Mouse (Mus musculus) erythroblast, adult 5-6 weeks (primary cell): ENCODE measurements around the gene Heyl. TPM values are rescaled to one million over a fixed set of nuclear protein-coding genes. Genes with fewer than 3 reads are reported as not detected.

Source experiments
- ATAC-seq: replicated peaks from 2 replicates; pipeline ENCODE4 v1.8.0; 2016; ENCODE audit warnings: moderate number of reproducible peaks, mild to moderate bottlenecking, moderate TSS enrichment, inconsistent platforms; ENCODE audit not compliant: poor library complexity, low FRiP score, severe bottlenecking
- total RNA-seq, 2 experiments: library from RNA; stranded (forward) in 1 of 2; stranded (reverse) in 1 of 2; fragments of 150-400 nt in 1 of 2; fragments of 200-764, 138-1000 nt in 1 of 2; gene quantifications; 2 replicates each; pipeline versions ENCODE4 v1.2.3 to v1.2.4; 2015 to 2017; ENCODE audit warnings: low replicate concordance in 2 of 2

Gene Heyl
- total RNA-seq (2015; ENCODE audit: low replicate concordance) (0.21 TPM in 1 of 2 replicates, not detected in the other), total RNA-seq (2017; ENCODE audit: low replicate concordance) (not detected in 2 replicates)

- ATAC-seq = no peak
Measured at GRCm38 (mm10) chr4:123233492-123234084, at the start of gene Heyl. Gene Heyl (plus strand): TSS chr4:123233556.

- ATAC-seq = no peak
Measured at GRCm38 (mm10) chr4:123184816-123185215, 48.5 kb upstream of the Heyl start.

- no peak for ATAC-seq
Measured at GRCm38 (mm10) chr4:123192336-123192735, 41.0 kb upstream of the Heyl start.

GRCm38 (mm10) chr4:123193791-123194190 is 39.6 kb upstream of the Heyl start:
- ATAC-seq = no peak

GRCm38 (mm10) chr4:123196695-123197094 is 36.7 kb upstream of the Heyl start:
- ATAC-seq = no peak

GRCm38 (mm10) chr4:123200771-123201185 is 32.6 kb upstream of the Heyl start:
- ATAC-seq = peak; percentile 75

- peak; percentile 26; the same call in 1 of the 2 replicates for ATAC-seq
Measured at GRCm38 (mm10) chr4:123201186-123202093, 31.9 kb upstream of the Heyl start, which contains the start of gene Nt5c1a. Gene Nt5c1a (plus strand): TSS chr4:123201504.

GRCm38 (mm10) chr4:123202094-123202420 is 31.3 kb upstream of the Heyl start:
- ATAC-seq = no peak

GRCm38 (mm10) chr4:123207337-123207736 is 26.0 kb upstream of the Heyl start:
- ATAC-seq = no peak

GRCm38 (mm10) chr4:123210996-123211395 is 22.4 kb upstream of the Heyl start:
- no peak for ATAC-seq

- no peak for ATAC-seq
Measured at GRCm38 (mm10) chr4:123211453-123211852, 21.9 kb upstream of the Heyl start.

- no peak for ATAC-seq
Measured at GRCm38 (mm10) chr4:123212330-123212729, 21.0 kb upstream of the Heyl start.

GRCm38 (mm10) chr4:123213975-123214374 is 19.4 kb upstream of the Heyl start:
- no peak for ATAC-seq

- ATAC-seq = no peak
Measured at GRCm38 (mm10) chr4:123215367-123215766, 18.0 kb upstream of the Heyl start.

GRCm38 (mm10) chr4:123216782-123217181 is 16.6 kb upstream of the Heyl start:
- ATAC-seq = 0 out of 2 replicates have a peak, but pooled peaks have one; percentile 60

- peak; percentile 71 for ATAC-seq
Measured at GRCm38 (mm10) chr4:123219720-123220357, 13.5 kb upstream of the Heyl start.

GRCm38 (mm10) chr4:123220637-123221036 is 12.7 kb upstream of the Heyl start:
- no peak for ATAC-seq

GRCm38 (mm10) chr4:123223309-123223708 is 10.0 kb upstream of the Heyl start:
- ATAC-seq = no peak

GRCm38 (mm10) chr4:123225718-123226403 is 7.5 kb upstream of the Heyl start:
- no peak for ATAC-seq

- no peak for ATAC-seq
Measured at GRCm38 (mm10) chr4:123227707-123228106, 5.6 kb upstream of the Heyl start.
